Mouse (Mus musculus): ENCODE results near the gene Kdm2b. TPM values are rescaled to one million over a fixed set of nuclear protein-coding genes. Genes with fewer than 3 reads are reported as not detected.
A peak's percentile ranks its signal among the peaks of the same experiment; 100 is the strongest.

Kdm2b gene
- polyA plus RNA-seq, 1 experiment from 2014 or later, result 7.6 TPM

DNA sequence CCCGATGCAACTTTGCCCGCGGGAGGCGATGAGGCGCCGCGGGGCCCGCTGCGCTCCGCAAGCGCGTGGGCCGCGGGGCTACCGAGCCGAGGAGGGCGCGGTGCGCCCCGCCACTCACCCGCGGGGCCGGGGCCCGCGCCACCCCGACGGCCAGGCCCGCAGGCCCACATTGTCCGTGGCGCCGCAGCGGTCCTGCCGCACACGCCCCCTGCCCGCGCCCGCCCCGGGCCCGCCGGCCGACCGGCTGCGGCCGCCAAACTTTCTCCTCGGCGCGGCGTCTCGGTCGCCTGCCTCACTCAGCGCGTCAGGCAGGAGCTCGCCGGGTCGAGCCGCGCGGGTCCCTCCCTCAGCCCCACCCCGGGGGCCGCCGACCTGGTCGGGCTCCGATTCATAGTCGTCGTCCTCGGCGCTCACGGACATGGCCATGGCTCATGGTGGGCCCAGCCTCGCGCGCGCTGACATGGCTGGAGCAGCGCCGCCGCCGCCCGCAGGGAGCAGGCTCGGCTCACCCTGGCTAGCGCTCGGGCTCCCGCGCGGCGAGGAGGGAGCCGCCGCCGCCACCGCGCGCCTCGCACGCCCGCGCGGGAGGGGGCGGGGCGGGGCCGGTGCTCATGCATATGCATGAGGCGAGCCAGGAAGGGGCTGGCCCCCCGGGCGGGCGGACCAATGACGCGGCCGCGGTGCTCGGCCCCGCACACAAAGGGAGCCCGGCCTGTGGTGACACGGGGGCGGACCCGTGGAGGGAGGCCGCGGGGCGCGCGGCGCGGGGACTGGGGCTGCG is 89.7 kb downstream of the Kdm2b start:
- Histone ChIP-seq H3K9ac (ENCODE audit: low read depth, low read length) (peak overlapping the region; percentile 72), H3K27me3 (replicated peaks; ENCODE audit: control insufficient read depth, insufficient read depth, low read length) (no peaks in the 10 kb centered on the region), H3K9me3 (ENCODE audit: control insufficient read depth) (no peaks in the 10 kb centered on the region), H3K4me3 (ENCODE audit: low read depth, low read length) (peak overlapping the region; percentile 77), H3K27ac (ENCODE audit: low read depth, low read length) (peak overlapping the region; percentile 76), H3K36me3 (ENCODE audit: control insufficient read depth, insufficient read depth) (no peaks in the 10 kb centered on the region), H3K4me2 (replicated peaks; ENCODE audit: low read depth) (peak overlapping the region; percentile 99), H3K4me1 (replicated peaks; ENCODE audit: control insufficient read depth, insufficient read depth, low read length) (no peaks in the 10 kb centered on the region; the same call in 1 of the 2 replicates)
- ATAC-seq, result peak; percentile 96
- peak; percentile 43 for TF ChIP-seq CTCF (IDR thresholded peaks at IDR 0.05; ENCODE audit: low read depth)
- WGBS, result under 1% methylated on average over 96 of the region's 120 CpGs

DNA sequence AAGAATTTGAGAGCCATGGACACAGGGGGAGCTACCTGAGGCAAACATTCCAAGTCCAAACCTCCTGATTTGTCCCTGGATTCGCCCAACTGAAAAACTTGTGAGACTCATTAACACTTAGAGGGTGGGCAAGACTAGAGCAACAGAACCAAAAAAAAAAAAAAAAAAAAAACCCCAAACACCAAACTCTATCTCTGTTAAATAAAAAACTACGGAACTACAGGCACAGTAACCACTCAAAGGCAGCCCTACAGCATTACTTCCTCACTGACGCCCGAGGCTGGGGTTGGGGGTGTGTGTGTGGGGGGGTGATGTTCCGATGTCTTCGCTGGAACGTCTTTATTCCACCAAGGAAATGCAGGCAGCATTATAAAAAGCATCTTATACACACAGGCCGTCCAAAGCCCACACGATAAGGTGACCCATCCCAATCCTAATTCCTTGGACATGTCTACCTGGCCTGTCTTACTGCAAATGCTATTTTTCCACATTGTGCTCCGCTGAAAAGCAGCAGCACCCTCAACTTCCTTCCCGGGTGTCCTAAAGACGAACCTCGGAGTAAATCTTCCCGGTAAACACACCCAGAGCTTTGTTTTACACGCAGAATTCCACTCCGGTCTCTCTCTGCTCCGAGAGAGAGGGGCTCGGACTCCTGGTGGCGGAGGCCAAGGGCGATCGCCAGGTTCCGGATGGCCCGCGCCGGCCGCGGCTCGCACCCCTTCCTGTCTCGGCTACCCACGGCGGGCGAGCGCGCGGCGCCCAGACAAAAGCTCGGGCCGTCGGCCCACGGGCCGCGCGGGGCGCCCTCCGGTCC is 90.5 kb downstream of the Kdm2b start:
- Histone ChIP-seq H3K27ac (ENCODE audit: low read depth, low read length) (peak overlapping the region; percentile 76; the same call in 1 of the 2 replicates), H3K27me3 (replicated peaks; ENCODE audit: control insufficient read depth, insufficient read depth, low read length) (no peaks in the 10 kb centered on the region), H3K36me3 (ENCODE audit: control insufficient read depth, insufficient read depth) (no peaks in the 10 kb centered on the region), H3K4me2 (replicated peaks; ENCODE audit: low read depth) (peak overlapping the region; percentile 99), H3K4me1 (replicated peaks; ENCODE audit: control insufficient read depth, insufficient read depth, low read length) (no peaks in the 10 kb centered on the region; the same call in 1 of the 2 replicates), H3K4me3 (ENCODE audit: low read depth, low read length) (peak overlapping the region; percentile 77), H3K9me3 (ENCODE audit: control insufficient read depth) (no peaks in the 10 kb centered on the region), H3K9ac (ENCODE audit: low read depth, low read length) (peak overlapping the region; percentile 72)
- ATAC-seq, result no peak
- no peak for TF ChIP-seq CTCF (IDR thresholded peaks at IDR 0.05; ENCODE audit: low read depth)
- WGBS, result 2% methylated on average over 38 of the region's 45 CpGs

DNA sequence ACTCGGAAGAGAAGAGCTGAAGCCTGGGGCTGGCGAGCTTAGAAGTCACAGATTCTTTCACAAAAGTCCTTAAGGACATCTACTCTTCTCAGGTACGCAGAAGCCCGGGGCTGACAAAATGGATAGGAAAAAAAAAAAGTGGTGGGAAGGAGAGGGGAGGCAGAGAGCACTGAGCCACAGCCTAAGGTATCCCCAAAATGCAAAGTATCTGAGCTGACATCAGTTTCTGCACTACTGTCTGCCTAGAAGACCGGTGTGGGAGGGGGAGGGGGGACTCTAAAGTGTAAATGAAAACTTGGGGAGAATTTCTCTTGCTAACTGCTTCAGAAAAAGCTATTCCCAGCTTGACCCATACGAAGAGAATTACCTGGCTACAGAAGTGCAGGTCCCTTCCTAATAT is 91.5 kb downstream of the Kdm2b start:
- no peaks in the 10 kb centered on the region for H3K9me3 ChIP-seq (ENCODE audit: control insufficient read depth)
- no peaks in the 10 kb centered on the region; the same call in 1 of the 2 replicates for H3K4me1 ChIP-seq (replicated peaks; ENCODE audit: control insufficient read depth, insufficient read depth, low read length)
- H3K9ac ChIP-seq (ENCODE audit: low read depth, low read length), result no peak overlapping the region
- H3K27me3 ChIP-seq (replicated peaks; ENCODE audit: control insufficient read depth, insufficient read depth, low read length), result no peaks in the 10 kb centered on the region
- ATAC-seq, result no peak
- no peak overlapping the region for H3K4me3 ChIP-seq (ENCODE audit: low read depth, low read length)
- H3K27ac ChIP-seq (ENCODE audit: low read depth, low read length), result no peak overlapping the region
- 83% methylated on average over 6 of the region's 6 CpGs for WGBS
- no peak overlapping the region for H3K4me2 ChIP-seq (replicated peaks; ENCODE audit: low read depth)
- no peak for TF ChIP-seq CTCF (IDR thresholded peaks at IDR 0.05; ENCODE audit: low read depth)
- H3K36me3 ChIP-seq (ENCODE audit: control insufficient read depth, insufficient read depth), result no peaks in the 10 kb centered on the region

DNA sequence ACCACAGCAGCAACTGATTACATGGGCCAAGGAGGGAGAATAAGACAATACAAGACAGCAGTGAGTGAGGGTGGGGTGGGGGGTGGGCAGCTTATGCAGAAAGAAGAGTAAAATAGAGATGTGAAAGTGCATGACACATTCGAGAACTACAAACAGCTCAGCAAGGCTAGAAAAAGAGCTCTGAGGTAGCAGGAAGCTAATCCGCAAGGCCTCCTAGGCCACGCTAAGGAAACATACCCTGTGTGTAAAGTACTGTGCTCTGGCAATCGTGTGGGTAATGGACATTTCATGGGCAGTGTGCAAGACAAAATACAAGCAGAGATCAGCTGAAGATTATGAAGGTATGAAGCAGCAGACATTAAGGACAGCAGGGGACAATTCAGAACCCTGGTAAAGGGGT is 94.8 kb downstream of the Kdm2b start:
- no peak overlapping the region for H3K4me2 ChIP-seq (replicated peaks; ENCODE audit: low read depth)
- WGBS, result 71% methylated on average over 4 of the region's 4 CpGs
- H3K4me3 ChIP-seq (ENCODE audit: low read depth, low read length), result no peak overlapping the region
- H3K9ac ChIP-seq (ENCODE audit: low read depth, low read length), result no peak overlapping the region
- no peaks in the 10 kb centered on the region for H3K36me3 ChIP-seq (ENCODE audit: control insufficient read depth, insufficient read depth)
- no peak for ATAC-seq
- no peak overlapping the region; the same call in 1 of the 2 replicates for H3K27ac ChIP-seq (ENCODE audit: low read depth, low read length)
- no peaks in the 10 kb centered on the region for H3K9me3 ChIP-seq (ENCODE audit: control insufficient read depth)
- no peak for TF ChIP-seq CTCF (IDR thresholded peaks at IDR 0.05; ENCODE audit: low read depth)
- H3K27me3 ChIP-seq (replicated peaks; ENCODE audit: control insufficient read depth, insufficient read depth, low read length), result no peaks in the 10 kb centered on the region
- H3K4me1 ChIP-seq (replicated peaks; ENCODE audit: control insufficient read depth, insufficient read depth, low read length), result no peaks in the 10 kb centered on the region; the same call in 1 of the 2 replicates

DNA sequence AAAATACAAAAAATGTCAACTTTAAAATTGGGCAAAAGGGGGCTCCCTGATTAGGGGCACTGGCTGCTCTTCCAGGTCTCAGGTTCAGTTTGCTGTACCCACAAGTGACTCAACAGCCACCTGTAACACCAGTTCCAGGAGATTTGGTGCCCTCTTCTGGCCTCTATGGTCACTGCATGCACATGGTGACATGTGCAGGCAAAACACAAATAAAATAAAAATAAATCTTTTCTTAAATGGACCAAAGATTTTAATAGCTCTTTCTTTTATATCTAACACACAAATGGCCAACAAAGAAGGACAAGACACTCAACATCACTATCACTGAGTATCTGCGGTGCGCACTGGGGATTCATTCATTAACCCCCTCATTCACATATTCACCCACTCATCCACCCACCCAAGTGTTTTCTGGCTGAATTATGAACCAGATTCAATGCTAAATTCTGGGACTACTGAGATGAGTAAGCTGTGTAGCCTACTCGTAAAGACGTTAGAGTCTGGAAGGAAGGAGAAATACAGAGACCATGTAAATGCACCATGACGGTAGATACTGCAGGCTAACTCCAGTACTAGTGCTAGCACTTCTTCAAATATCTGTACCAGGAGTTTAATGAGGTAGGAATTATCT is 95.5 kb downstream of the Kdm2b start:
- no peak overlapping the region for H3K4me2 ChIP-seq (replicated peaks; ENCODE audit: low read depth)
- WGBS, result 93% methylated on average over 5 of the region's 5 CpGs
- no peaks in the 10 kb centered on the region for H3K27me3 ChIP-seq (replicated peaks; ENCODE audit: control insufficient read depth, insufficient read depth, low read length)
- H3K36me3 ChIP-seq (ENCODE audit: control insufficient read depth, insufficient read depth), result no peaks in the 10 kb centered on the region
- H3K9me3 ChIP-seq (ENCODE audit: control insufficient read depth), result no peaks in the 10 kb centered on the region
- H3K4me3 ChIP-seq (ENCODE audit: low read depth, low read length), result no peak overlapping the region
- TF ChIP-seq CTCF (IDR thresholded peaks at IDR 0.05; ENCODE audit: low read depth), result peak; percentile 76
- no peak for ATAC-seq
- H3K4me1 ChIP-seq (replicated peaks; ENCODE audit: control insufficient read depth, insufficient read depth, low read length), result no peaks in the 10 kb centered on the region; the same call in 1 of the 2 replicates
- H3K9ac ChIP-seq (ENCODE audit: low read depth, low read length), result no peak overlapping the region
- no peak overlapping the region for H3K27ac ChIP-seq (ENCODE audit: low read depth, low read length)

DNA sequence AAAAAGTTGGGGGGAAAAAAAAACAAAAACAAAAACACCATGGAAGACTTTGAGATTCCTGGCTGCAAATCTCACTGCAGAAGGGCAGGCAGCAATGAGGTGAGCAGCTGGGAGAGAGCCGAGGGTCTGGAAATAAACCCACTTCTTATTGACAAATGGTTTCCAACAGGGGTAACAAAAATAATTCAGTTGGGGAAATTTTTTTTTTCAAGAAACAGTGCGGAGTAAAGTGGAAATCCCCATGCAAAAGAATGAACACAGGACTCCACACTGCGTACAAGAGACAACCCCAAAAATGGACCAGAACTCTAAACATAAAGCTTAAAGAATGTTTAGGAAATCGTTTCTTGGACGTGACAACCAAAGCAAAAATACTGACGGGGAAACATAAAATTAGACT is 96.4 kb downstream of the Kdm2b start:
- Histone ChIP-seq H3K4me1 (replicated peaks; ENCODE audit: control insufficient read depth, insufficient read depth, low read length) (no peaks in the 10 kb centered on the region), H3K9me3 (ENCODE audit: control insufficient read depth) (no peaks in the 10 kb centered on the region), H3K36me3 (ENCODE audit: control insufficient read depth, insufficient read depth) (no peaks in the 10 kb centered on the region), H3K9ac (ENCODE audit: low read depth, low read length) (no peak overlapping the region), H3K4me3 (ENCODE audit: low read depth, low read length) (no peak overlapping the region), H3K27me3 (replicated peaks; ENCODE audit: control insufficient read depth, insufficient read depth, low read length) (no peaks in the 10 kb centered on the region), H3K27ac (ENCODE audit: low read depth, low read length) (no peak overlapping the region), H3K4me2 (replicated peaks; ENCODE audit: low read depth) (no peak overlapping the region)
- WGBS, result 84% methylated on average over 6 of the region's 6 CpGs
- no peak for ATAC-seq
- no peak for TF ChIP-seq CTCF (IDR thresholded peaks at IDR 0.05; ENCODE audit: low read depth)

Data from intestine, postnatal 0 days (tissue).